Mouse (Mus musculus) frontal cortex, postnatal 10 days (tissue): ENCODE results near the gene Fem1b.

Experiments used
- DNase-seq, 2 experiments: peaks; one replicate each; pipeline ENCODE4 v3.0.0; 2022; ENCODE audit warnings: low spot score in 2 of 2, mixed read lengths in 1 of 2

The Fem1b gene

GRCm38 (mm10) chr9:62781965-62782364, 29.8 kb downstream of the Fem1b start:
- DNase-seq, result no peak

GRCm38 (mm10) chr9:62778721-62779120, 33.0 kb downstream of the Fem1b start:
- DNase-seq, result no peak

GRCm38 (mm10) chr9:62777461-62777860, 34.3 kb downstream of the Fem1b start:
- DNase-seq, result no peak

GRCm38 (mm10) chr9:62775464-62775863, 36.3 kb downstream of the Fem1b start:
- no peak for DNase-seq

GRCm38 (mm10) chr9:62772746-62773145, 39.0 kb downstream of the Fem1b start:
- no peak for DNase-seq

- DNase-seq, result no peak
Measured at GRCm38 (mm10) chr9:62768361-62768760, 43.4 kb downstream of the Fem1b start.

GRCm38 (mm10) chr9:62767464-62767863, 44.3 kb downstream of the Fem1b start:
- DNase-seq, result no peak

- DNase-seq, result no peak
Measured at GRCm38 (mm10) chr9:62765346-62765745, 46.4 kb downstream of the Fem1b start.

GRCm38 (mm10) chr9:62763478-62763877, 48.3 kb downstream of the Fem1b start:
- DNase-seq, result no peak

- DNase-seq, result no peak
Measured at GRCm38 (mm10) chr9:62759601-62760000, 52.1 kb downstream of the Fem1b start.

GRCm38 (mm10) chr9:62758288-62758687, 53.4 kb downstream of the Fem1b start:
- peak in 1 of 2 experiments; percentile 65 for DNase-seq

- DNase-seq, result no peak
Measured at GRCm38 (mm10) chr9:62750381-62750780, 61.4 kb downstream of the Fem1b start.

- DNase-seq, result no peak
Measured at GRCm38 (mm10) chr9:62749666-62750065, 62.1 kb downstream of the Fem1b start.

GRCm38 (mm10) chr9:62746646-62747045, 65.1 kb downstream of the Fem1b start:
- no peak for DNase-seq

- no peak for DNase-seq
Measured at GRCm38 (mm10) chr9:62744558-62745275, 67.0 kb downstream of the Fem1b start.
